Mouse (Mus musculus): Measurements from ENCODE around the gene AC131692.1.

Gene AC131692.1

GRCm38 (mm10) chr19:6094119-6094518, at the start of gene AC131692.1:
AC131692.1 (plus strand) TSS chr19:6094419.
- DNase-seq = no peak

GRCm38 (mm10) chr19:6045366-6046293, 48.6 kb upstream of the AC131692.1 start:
- no peak for DNase-seq

- peak; percentile 89 to 92 for DNase-seq
Observed at GRCm38 (mm10) chr19:6046294-6047153, 47.7 kb upstream of the AC131692.1 start, which contains the start of gene Syvn1. Syvn1 (plus strand) TSS chr19:6046576.

DNA sequence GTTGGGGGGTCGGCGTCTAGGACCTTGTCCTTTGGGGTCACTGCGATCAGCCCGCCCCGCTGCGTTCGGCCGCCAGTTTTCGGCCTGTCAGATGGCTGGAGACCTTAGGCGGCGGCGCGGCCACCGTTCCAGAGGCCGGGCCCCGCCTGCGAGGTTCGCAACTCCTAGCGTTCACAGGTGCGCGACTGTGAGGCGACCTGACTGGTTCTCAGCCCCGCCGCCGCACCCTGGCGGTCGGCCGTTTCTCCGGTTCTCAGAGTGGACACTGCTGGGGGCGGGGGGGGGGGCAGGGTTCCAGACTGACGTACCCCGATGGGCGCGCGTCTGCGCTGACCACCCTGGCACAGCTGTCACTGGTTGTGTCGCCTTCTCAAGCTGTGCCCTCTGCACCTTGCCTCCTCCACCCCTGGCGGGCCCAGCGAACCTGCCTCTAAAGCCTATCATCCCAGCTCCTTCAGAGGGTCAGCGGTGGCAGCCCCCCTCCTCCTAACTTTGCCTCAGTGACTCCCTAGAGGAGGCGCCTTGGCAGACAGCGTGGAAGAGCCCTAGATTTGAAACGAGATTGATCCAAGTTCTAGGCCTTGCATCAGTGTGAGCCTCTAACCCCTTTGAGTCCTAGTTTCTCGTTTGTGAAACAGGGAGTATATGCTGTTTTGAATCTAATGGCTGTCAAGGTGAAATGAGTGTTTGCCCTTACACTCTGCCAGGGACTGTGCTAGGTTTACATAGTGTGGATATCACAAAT, 46.9 kb upstream of the AC131692.1 start:
- peak in 1 of 2 experiments; percentile 35 for DNase-seq

DNA sequence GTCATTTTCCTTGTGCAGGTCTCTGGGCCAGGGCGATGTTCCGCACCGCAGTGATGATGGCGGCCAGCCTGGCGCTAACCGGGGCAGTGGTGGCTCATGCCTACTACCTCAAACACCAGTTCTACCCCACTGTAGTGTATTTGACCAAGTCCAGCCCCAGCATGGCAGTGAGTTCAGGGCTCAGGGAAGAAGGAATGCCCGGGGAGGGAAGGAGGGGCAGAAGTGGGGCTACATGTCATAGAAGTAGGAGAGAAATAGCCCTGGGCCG, 46.4 kb upstream of the AC131692.1 start:
- no peak for DNase-seq

DNA sequence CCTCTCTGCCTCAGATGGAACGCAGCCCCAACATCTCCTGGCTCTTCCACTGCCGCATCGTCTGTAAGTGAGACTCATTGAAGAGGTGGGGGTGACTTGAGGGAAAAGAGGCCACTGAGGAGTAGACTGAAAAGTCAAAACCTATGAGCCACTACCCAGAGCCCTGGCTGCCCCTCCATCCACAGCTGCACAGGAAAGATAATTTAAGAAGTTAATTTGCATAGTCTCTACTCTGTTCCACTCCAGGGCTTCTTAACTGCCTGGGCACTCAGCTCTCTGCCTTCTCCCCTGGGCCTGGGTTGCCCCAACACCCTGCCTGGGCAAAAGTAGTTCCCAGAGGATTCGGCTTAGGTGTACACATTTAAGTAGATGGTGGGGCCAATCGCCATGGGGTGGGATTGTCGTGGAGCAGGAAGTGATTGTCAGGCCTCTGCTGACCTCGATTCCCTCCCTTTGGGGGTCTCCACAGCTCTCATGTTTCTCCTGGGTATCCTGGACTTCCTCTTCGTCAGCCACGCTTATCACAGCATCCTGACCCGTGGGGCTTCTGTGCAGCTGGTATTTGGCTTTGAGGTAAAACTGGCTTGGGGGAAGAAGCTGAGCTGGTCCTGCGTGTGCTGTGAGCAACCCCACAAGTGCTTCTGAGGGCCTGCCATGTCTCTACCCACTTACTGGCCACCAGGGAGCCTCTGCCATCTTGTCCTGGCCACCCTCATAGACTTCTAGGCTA, 45.4 kb upstream of the AC131692.1 start:
- peak; percentile 71 to 72 for DNase-seq

- DNase-seq = no peak
Observed at GRCm38 (mm10) chr19:6052516-6052915, 41.7 kb upstream of the AC131692.1 start.

DNA sequence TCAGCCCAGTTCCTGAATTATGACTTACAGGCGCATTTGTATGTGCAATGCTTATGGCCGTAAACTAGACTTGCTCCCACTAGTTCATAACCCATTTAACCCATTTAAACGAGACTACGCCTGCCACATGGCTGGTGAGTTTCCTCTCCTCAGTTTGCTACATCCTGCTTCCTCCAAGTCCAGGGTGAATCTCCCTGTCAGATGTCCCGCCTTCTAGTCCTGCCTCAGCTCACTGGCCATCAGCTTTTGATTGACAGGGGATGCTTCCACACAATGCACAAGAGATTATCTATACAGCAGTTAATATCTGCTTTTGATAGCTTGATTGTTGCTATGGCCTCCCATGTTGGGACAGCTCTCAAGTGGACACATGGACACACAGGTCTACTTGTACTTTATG, 39.9 kb upstream of the AC131692.1 start:
- no peak for DNase-seq

DNA sequence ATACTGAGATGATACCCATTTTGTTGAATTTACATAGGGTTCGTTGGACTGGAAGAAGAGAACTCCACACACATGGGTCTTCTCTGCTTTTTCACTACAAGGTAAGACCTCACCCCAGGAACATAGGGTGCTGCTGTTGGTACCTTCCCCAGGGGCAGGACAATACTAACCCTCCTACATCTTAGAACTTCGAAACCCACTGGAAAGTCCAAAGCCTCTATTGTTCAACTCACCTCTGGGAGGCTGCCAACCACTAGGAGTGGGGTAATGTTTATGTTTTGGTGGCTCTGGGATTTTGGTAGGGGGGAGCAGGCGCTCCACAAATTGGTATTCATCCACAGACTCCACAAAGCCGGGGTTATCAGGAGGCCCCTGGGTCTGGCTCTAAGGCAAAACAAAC, 37.5 kb upstream of the AC131692.1 start:
- no peak for DNase-seq

DNA sequence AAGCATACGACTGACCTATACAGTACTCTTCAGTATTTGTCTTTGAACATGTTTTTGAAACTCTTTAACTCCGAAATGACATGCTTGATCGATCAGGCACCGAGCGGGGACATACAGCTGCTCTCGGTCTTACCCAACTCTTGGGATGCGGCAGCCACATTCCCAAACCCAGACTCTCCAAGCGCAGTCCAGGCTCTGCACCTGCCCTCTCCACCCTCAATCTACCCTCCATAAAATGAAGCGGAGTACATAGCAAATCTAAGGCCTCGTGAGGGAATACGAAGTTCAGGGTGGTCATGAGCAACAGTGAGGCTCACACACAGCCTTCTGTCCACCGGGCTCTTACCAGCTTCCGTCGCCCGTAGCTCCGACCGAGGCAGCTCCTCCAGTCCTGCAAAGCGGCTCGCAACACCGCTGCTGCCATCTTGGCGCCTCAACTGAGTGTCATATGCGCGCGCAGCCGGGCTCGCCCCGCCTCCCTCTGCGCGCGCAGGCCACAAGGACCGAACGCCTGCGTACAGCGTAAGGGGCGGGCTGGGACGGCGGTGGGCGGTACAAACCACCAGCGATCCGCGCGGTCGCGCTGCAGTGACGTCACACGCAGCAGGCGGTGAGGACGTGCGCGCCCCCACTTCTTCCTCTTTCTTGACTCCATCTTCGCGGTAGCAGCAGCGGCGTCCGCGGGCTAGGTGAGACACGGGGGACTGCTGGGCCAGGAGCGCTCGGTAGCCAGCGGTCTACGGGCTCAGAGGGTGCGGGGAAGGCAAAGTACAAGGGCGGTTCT, 36.7 kb upstream of the AC131692.1 start, which contains the start of the genes Mrpl49 and Fau:
Mrpl49 (minus strand) TSS at position 473 of the 784 bp plus-strand sequence.
Fau (plus strand) TSS at position 532 of the 784 bp plus-strand sequence.
- peak; percentile 99 for DNase-seq

DNA sequence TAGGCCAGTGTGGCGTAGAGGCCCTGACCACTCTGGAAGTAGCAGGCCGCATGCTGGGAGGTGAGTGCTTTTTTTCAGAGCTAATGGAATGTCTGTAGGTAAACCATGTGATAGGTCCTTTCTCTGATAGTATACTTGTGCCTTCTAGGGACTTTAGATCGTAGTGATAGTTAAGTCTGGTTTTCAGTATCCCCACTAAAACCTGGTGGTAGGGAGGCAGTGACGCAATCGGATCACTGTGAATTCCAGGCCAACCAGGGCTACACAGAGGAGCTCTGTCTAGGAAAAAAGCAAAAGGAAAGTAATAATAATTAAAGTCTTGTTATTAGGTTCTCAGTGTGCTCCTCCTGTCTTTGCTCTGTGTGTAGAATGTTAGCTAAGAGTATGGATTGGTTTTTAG, 35.7 kb upstream of the AC131692.1 start:
- DNase-seq = no peak

GRCm38 (mm10) chr19:6058966-6059365, 35.3 kb upstream of the AC131692.1 start:
- no peak for DNase-seq

DNA sequence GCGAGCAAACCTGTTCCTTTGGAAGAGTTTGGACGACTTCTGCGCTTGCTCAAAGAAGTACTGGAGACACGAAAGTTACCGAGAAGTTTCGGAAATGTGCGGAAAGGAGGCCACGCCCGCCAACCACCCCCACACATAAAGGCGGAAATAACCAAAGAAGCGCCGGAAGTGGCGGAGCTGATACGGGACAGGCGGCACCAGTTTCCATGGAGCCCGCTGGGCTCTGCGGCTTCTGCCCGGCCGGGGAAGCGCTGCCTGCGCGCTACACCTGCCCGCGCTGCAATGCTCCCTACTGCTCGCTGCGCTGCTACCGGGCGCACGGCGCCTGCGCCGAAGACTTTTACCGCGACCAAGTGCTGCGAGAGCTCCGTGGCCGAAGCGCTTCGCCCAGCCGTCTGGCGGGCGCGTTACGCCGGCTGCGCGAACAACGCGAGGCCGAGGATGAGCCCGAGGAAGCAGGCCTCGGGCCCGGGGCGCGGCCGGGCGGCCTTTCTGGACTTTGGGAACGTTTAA, 33.1 kb upstream of the AC131692.1 start, which contains the start of gene Znhit2:
Znhit2 (plus strand) TSS at position 172 of the 513 bp plus-strand sequence.
- peak; percentile 93 to 95 for DNase-seq

- DNase-seq = peak; percentile 50 to 55
Observed at GRCm38 (mm10) chr19:6061641-6062302, 32.4 kb upstream of the AC131692.1 start.

DNA sequence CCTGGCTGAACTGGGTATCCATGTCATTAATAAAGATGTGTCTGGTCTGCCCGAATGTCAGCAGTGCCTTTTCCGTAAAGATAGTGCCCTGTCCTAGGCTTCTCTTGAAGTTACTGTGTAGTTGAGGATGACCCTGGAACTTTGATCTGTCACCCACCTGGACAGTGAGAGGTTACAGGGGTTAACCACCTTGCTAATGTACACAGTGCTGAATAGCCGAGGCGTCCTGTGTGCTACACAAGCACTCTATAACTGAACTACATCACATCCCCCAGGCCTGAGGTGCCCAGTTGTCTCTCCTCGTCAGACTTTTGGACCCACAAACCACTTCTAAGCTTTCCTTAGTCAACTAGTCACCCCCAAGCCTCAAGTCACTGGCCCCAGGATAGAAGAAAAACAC, 31.8 kb upstream of the AC131692.1 start:
- DNase-seq = no peak

DNA sequence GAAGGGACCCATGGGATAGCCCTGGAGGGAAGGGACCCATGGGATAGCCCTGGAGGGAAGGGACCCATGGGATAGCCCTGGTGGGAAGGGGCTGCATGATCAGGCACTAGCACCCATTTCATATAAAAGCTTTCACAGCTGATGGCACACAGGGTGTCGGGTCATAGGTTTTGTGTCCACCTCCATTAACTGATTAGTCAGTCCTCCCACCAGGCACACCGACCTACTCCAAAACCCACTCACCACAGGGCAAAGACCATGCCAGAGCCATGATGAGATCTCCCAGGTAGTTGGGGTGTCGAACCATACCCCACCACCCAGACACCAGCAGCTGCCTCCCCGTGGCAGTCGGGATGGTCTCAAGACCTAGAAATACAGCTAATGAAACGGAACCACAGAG, 31.1 kb upstream of the AC131692.1 start:
- no peak for DNase-seq

- no peak for DNase-seq
Observed at GRCm38 (mm10) chr19:6066571-6066970, 27.6 kb upstream of the AC131692.1 start.

DNA sequence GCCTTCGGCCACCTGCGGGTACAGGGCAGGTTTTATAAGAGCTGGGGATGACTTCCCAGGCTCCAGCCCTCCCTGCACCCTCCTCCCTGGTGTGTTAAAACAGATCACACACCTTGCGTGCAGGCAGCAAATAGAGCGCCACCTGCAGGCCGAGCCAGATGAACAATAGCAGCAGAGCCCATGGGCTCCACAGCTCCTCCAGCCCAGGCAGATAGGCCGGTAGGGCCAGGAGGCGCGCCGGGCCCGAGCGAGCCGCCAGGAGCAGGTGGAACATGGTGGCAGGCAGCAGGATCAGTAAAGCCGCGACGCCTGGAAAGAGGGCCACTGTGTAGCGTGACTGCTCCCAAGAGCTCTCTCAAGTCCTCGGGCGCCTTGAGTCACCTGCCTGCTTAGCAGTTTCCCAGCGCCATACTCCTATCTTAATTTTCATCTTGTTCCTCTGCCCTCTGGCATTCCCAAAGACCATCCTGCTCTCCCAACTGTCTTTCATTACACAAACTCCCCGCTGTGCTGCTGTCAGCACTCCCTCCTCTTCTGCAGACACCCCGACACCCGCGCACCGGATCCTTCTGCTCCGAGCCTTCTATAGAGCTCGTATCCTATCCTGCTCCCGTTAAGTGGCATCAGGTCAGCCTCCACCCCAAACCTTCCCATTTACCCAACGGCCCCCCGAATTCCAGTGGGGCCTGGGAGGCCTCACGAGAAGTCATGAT, 27.1 kb upstream of the AC131692.1 start:
- DNase-seq = peak; percentile 91

- peak; percentile 86 for DNase-seq
Observed at GRCm38 (mm10) chr19:6067724-6068415, 26.3 kb upstream of the AC131692.1 start, which contains the start of gene Tm7sf2. Tm7sf2 (minus strand) TSS chr19:6068373.

Measured in B cell, adult 2 months (primary cell).